Mouse (Mus musculus) C2C12 (cell line): ENCODE measurements around the gene Natd1. TPM values are rescaled to one million over a fixed set of nuclear protein-coding genes. Genes with fewer than 3 reads are reported as not detected.

Experiments used
- H3K27me3 ChIP-seq: one replicate; pipeline ENCODE4 v1.6.1; 2011; ENCODE audit not compliant: control insufficient read depth, insufficient read depth, insufficient read length
- H3K36me3 ChIP-seq: one replicate; pipeline ENCODE4 v1.6.1; 2011; ENCODE audit not compliant: control insufficient read depth, insufficient read depth
- H3K4me3 ChIP-seq: one replicate; pipeline ENCODE4 v1.5.1; 2011; ENCODE audit warnings: mild to moderate bottlenecking, control low read depth; ENCODE audit not compliant: poor library complexity, insufficient read depth, severe bottlenecking
- H3K79me2 ChIP-seq: one replicate; pipeline ENCODE4 v1.6.1; 2011; ENCODE audit not compliant: control insufficient read depth, insufficient read depth
- H3K79me3 ChIP-seq: one replicate; pipeline ENCODE4 v1.6.1; 2011; ENCODE audit warnings: low read depth, control low read depth
- H3ac ChIP-seq: one replicate; pipeline ENCODE3; 2011; ENCODE audit warnings: low read depth; ENCODE audit not compliant: control insufficient read depth, insufficient read length
- CEBPB ChIP-seq: IDR thresholded peaks from one replicate; pipeline ENCODE4 v1.6.1; 2011; ENCODE audit warnings: low read depth, mild to moderate bottlenecking, control low read depth, moderate library complexity
- CTCF ChIP-seq: IDR thresholded peaks from one replicate; pipeline ENCODE4 v1.5.1; 2011; ENCODE audit not compliant: control insufficient read depth, insufficient read depth, insufficient read length
- FOSL1 ChIP-seq: IDR thresholded peaks from one replicate; pipeline ENCODE4 v1.8.0; 2011; ENCODE audit warnings: mild to moderate bottlenecking, low read length; ENCODE audit not compliant: poor library complexity, insufficient read depth, severe bottlenecking
- MAX ChIP-seq: IDR thresholded peaks from one replicate; pipeline ENCODE4 v1.6.1; 2011; ENCODE audit warnings: mild to moderate bottlenecking, control low read depth
- MYOD1 ChIP-seq: IDR thresholded peaks from one replicate; pipeline ENCODE4 v1.6.1; 2011; ENCODE audit warnings: low read depth; ENCODE audit not compliant: control insufficient read depth, insufficient read length
- MYOG ChIP-seq: IDR thresholded peaks from one replicate; pipeline ENCODE4 v1.6.1; 2011; ENCODE audit not compliant: control insufficient read depth, insufficient read length; ENCODE audit errors: extremely low read depth
- USF1 ChIP-seq: IDR thresholded peaks from one replicate; pipeline ENCODE4 v1.6.1; 2011; ENCODE audit warnings: low read depth, mild to moderate bottlenecking, control low read depth, moderate library complexity
- polyA plus RNA-seq: library from polyadenylated mRNA; unstranded; fragments of >200 nt; fragmentation: generic; extraction: Trizol; gene quantifications from one replicate; pipeline ENCODE4 v1.2.1, GENCODE M21; 2012; ENCODE audit warnings: missing spikeins

The Natd1 gene
- polyA plus RNA-seq, 1 experiment = 8.4 TPM

DNA sequence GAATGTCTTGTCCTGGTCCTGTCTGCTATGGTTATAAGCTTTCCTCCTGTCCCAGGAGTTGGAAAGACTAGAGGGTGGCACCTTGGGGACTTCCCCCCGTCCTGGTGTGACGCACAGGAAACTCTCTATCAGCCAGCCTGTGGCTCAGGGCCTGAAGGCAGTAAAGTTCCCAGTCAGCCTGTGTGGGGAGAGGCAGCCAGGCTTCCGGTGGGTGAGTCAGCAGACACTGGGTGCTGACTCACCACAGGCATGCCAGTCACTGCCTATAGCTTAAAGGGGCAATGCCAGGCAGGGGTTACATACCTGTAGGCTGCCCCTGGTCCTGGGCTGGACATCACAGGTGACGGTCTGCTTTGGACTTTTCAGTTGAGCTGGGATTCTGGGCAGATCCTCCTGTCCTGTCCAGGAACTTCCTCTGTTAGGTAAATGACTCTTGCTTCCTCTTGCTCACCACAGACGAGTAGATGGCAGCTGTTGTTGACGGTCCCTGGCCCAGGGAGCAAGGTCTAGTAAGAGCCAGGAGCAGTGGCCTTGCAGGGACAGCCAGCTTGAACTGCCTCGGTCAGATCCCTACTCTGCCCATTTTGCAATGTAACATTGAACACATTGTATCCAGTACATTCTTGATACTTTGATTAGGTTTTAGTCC is 20.9 kb upstream of the Natd1 start:
- Histone ChIP-seq H3K79me3 (peaks cover 81% of the 10 kb centered on the region), H3ac (peak overlapping the region; percentile 52), H3K79me2 (peaks cover 98% of the 10 kb centered on the region), H3K4me3 (no peak overlapping the region), H3K36me3 (peaks cover 56% of the 10 kb centered on the region), H3K27me3 (no peaks in the 10 kb centered on the region)
- TF ChIP-seq FOSL1 = peak; percentile 99
- TF ChIP-seq MYOG = no peak
- peak; percentile 38 for TF ChIP-seq MYOD1
- TF ChIP-seq MAX = peak; percentile 65
- no peak for TF ChIP-seq USF1
- TF ChIP-seq CTCF = no peak
- TF ChIP-seq CEBPB = no peak

- Histone ChIP-seq H3K79me2 (peaks cover 98% of the 10 kb centered on the region), H3ac (peak overlapping the region; percentile 52), H3K27me3 (no peaks in the 10 kb centered on the region), H3K4me3 (no peak overlapping the region), H3K36me3 (peaks cover 50% of the 10 kb centered on the region), H3K79me3 (peaks cover 80% of the 10 kb centered on the region)
- TF ChIP-seq MAX (peak; percentile 8), FOSL1 (no peak), MYOD1 (peak; percentile 23)
These were observed 20.2 kb upstream of the Natd1 start for GRCm38 (mm10) chr11:60934795-60935194.

DNA sequence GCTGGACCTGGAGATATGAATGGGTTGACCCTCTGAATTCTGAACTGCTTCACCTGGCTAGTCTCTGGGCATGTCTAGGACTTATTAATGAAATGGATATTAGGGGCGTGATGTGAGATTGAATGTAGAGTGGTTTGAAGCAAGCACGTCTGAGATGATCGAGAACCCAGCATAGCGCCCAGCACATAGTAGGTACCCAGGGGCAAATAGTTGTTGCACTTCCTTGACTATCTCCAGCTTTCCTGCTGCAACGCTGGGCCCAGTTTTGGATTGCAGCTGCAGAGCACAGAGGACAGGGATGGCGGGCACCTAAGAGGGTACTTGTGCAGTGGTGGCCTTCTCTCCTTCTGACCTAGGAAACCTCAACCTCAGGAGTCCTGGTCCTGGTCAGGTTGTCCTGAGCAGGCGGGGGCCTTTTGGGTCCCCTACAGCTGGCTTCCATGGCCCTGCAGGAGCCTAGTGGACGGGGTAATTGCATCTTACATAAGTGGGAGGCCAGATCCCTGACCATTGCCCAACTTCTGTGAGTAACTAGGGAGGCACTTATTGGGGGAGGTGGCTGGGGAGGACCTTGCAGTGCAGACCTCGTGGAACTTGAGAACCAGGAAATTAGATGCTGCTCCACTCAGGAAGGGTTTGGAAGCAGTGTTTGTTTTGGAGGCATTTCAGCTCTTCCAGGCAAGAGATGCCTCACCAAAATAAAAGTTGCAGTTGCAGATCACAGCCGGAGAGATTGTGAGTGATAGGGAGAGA is 18.8 kb upstream of the Natd1 start:
- Histone ChIP-seq H3K36me3 (peaks cover 38% of the 10 kb centered on the region), H3K27me3 (no peaks in the 10 kb centered on the region), H3ac (peak overlapping the region; percentile 25), H3K79me3 (peaks cover 71% of the 10 kb centered on the region), H3K79me2 (peaks cover 98% of the 10 kb centered on the region), H3K4me3 (peak overlapping the region; percentile 87)
- no peak for TF ChIP-seq MYOG
- TF ChIP-seq MYOD1 = peak; percentile 20
- TF ChIP-seq MAX = peak; percentile 95
- TF ChIP-seq FOSL1 = no peak
- TF ChIP-seq CTCF = no peak
- peak; percentile 97 for TF ChIP-seq CEBPB

- H3ac ChIP-seq = peak overlapping the region; percentile 84
- TF ChIP-seq MYOD1 (no peak), FOSL1 (no peak), MAX (no peak), USF1 (no peak), CEBPB (no peak), CTCF (no peak), MYOG (no peak)
- H3K79me3 ChIP-seq = peaks cover 63% of the 10 kb centered on the region
- H3K79me2 ChIP-seq = peaks cover 98% of the 10 kb centered on the region
- H3K36me3 ChIP-seq = peaks cover 32% of the 10 kb centered on the region
- peak overlapping the region; percentile 87 for H3K4me3 ChIP-seq
- no peaks in the 10 kb centered on the region for H3K27me3 ChIP-seq
These were observed 18.0 kb upstream of the Natd1 start for GRCm38 (mm10) chr11:60932503-60933020.

DNA sequence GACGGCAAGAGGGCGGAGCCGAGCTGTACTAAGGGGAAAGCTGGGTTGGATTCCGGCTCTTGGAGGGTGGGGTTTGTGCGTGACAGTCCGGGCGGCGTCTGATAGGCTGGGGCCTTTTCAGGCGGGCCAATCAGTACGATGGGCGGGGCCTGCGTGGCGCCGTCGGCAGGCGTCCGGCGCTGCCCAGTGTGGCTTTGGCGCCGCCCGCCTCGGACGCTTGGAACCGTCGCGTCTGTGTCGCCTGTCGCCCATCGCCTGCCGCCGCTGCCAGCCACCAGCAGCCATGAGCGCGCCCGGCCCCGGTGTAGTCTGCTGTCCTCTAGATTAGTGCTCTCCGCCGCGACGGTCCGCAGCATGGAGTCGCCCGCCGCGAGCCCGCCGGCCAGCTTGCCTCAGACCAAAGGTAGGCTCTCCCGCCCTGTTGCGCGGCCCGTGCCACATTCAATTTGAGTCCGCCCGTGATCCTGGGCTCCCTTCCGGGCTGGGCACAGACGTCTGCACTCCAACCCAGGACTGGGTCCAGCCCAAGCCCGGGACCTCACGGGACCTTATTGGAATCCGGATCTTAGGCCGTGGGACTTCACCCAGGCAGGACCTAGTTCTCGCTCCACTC is 17.4 kb upstream of the Natd1 start, which contains the start of gene Map2k3:
Gene Map2k3 (plus strand): TSS at position 165 of the 613 bp plus-strand sequence.
- H3K27me3 ChIP-seq = no peaks in the 10 kb centered on the region
- no peak for TF ChIP-seq MYOD1
- no peak for TF ChIP-seq FOSL1
- no peak for TF ChIP-seq MYOG
- no peak for TF ChIP-seq CEBPB
- TF ChIP-seq MAX = no peak
- TF ChIP-seq CTCF = no peak
- TF ChIP-seq USF1 = no peak
- peaks cover 98% of the 10 kb centered on the region for H3K79me2 ChIP-seq
- peak within 1 kb of the TSS; percentile 87 for H3K4me3 ChIP-seq
- H3K36me3 ChIP-seq = peaks cover 26% of the 10 kb centered on the region
- H3ac ChIP-seq = peak within 1 kb of the TSS; percentile 84
- peaks cover 59% of the 10 kb centered on the region for H3K79me3 ChIP-seq
